Mouse (Mus musculus) hematopoietic stem cell, adult 5-6 weeks (primary cell): ENCODE data around the gene Rela. TPM values are rescaled to one million over a fixed set of nuclear protein-coding genes. Genes with fewer than 3 reads are reported as not detected.

Experiments used
- ATAC-seq, 2 experiments: fragments of 125-278 bp in 1 of 2; replicated peaks in 1 of 2; 2 replicates each; pipeline ENCODE4 v1.8.0; 2016 to 2017; ENCODE audit warnings: inconsistent platforms in 2 of 2, mild to moderate bottlenecking in 2 of 2, moderate number of reproducible peaks in 2 of 2, low read depth in 1 of 2, moderate TSS enrichment in 1 of 2; ENCODE audit not compliant: low FRiP score in 2 of 2, poor library complexity in 2 of 2, severe bottlenecking in 2 of 2, insufficient read depth in 1 of 2, low TSS enrichment in 1 of 2
- total RNA-seq: library from RNA; stranded (forward); fragments of 172-1452, 232-1000 nt; gene quantifications from 2 replicates; pipeline ENCODE4 v1.2.3, GENCODE M21; 2017

Gene Rela
- total RNA-seq, 1 experiment from 2014 or later, result 74.6 TPM

DNA sequence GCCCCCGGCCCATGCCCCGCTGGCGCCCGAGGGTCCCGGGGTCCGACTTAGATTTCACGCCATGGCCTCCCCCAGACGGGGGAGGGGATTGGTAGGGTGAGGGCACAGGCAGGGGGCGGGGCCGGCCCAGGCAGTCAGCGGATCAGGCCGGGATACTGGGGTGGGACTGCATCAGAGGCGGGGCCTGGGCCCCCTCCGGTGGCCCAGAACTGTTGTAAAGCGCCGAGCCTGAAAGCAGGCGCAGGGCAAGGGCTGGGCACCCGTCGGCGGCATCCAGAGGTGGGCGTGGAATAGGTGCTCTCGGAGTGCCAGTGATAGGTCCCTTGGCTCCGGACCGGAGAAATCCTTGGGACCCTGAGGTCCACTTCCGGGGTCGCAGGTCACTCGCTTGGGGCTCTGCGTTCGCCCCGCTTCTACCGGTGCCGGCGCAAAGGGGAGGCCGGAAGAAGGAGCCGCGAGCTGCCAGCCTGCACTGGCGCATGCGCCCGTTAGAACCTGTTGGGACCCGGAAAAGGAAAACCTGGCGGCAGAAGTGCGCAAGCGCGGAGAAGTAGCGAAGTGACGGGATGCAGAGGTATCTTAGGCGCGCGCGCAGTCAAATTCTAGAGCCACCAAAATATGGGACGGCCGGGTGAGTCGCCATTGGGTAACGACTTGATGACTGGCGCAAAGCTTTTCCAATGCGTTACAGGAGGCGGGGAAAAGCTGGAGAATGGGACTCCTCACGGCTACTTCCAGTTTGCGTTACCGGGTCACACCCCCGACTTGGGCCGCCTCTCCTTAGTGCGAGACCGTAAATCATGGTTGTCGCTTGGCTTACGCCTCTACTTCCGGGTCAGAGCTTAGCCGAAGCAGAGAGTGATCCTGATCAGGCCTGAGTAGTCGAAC is 51.2 kb downstream of the Rela start, which contains the start of the genes Map3k11 and Pcnx3:
Gene Map3k11 (plus strand): TSS at position 543 of the 888 bp plus-strand sequence.
Gene Pcnx3 (minus strand): TSS at position 709 of the 888 bp plus-strand sequence.
- peak; percentile 73 to 75 for ATAC-seq

DNA sequence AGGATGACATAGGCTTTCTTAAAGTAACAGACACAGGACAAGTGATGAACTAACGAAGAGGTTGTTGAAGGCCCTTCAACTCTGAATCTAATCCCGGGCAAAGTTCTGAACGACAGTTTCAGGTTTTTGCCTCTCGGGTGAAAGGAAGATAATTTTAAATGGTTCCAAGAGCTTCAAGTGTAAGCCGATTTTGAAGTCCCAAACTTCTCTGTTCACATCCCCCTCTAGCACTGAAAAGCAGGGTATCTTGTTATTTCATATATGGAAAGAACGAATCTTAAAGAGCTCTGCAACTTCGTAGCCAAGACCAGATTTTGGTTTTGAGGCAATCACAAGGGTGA is 51.8 kb downstream of the Rela start:
- ATAC-seq, result no peak

DNA sequence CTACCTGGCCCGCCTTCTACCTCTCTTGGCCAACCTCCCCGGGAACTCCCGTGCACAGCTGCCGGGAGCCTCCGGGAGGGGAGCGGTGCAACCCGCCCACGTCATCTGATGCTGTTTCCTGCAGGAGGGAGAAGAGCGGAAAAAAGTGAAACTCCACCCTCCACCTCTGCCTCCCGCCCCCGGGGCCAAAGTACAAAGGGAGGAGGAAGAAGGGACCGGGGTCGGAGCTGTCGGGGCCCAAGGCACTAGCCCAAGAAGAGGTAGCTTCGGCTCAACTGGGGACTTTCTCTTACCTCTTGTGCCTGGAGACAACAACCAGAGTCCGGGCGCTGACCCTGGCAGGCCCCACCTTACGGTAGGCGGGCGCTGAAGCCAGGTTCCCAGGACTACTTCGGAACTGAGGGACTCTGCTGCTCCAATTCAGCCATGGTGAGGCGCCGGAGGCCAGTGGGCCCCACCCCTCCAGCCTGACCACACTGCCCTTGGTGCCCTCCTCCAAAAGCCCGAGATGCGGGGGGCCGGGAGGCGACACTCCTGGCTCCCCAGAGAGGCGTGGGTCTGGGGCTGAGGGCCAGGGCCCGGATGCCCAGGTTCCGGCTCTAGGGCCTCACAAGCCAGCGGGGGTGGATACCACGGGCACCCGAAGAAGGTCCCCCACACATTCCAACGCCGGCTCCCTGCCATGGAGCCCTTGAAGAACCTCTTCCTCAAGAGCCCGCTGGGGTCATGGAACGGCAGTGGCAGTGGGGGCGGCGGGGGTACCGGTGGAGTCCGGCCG is 52.5 kb downstream of the Rela start:
- ATAC-seq, result peak; percentile 70 to 72

DNA sequence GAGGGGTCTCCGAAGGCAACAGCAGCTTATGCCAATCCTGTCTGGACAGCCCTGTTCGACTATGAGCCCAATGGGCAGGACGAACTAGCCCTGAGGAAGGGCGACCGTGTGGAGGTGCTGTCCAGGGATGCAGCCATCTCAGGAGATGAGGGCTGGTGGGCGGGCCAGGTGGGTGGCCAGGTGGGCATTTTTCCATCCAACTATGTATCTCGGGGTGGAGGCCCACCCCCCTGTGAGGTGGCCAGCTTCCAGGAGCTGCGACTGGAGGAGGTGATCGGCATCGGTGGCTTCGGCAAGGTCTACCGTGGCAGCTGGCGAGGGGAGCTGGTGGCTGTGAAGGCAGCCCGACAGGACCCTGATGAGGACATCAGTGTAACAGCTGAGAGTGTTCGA is 53.1 kb downstream of the Rela start:
- ATAC-seq, result no peak

DNA sequence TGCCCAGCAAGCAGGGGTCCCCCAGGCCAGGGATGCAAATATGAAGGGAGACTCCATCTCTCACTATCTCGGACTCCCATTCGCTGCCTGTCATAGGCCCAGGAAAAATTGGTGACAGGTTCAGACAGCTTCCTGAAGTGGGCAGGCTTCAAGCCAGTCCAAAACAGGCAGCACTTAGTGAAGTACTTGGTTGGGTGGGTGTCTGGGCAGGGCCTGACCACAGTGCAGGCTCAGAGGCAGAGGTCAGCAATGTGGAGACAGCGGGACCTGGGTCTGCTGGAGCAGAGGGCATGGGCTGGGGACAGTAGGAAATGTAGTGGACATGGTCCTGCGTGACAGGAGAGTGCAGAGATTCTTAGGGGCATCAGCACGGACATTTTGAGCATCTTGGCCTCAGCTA is 54.3 kb downstream of the Rela start:
- ATAC-seq, result no peak

DNA sequence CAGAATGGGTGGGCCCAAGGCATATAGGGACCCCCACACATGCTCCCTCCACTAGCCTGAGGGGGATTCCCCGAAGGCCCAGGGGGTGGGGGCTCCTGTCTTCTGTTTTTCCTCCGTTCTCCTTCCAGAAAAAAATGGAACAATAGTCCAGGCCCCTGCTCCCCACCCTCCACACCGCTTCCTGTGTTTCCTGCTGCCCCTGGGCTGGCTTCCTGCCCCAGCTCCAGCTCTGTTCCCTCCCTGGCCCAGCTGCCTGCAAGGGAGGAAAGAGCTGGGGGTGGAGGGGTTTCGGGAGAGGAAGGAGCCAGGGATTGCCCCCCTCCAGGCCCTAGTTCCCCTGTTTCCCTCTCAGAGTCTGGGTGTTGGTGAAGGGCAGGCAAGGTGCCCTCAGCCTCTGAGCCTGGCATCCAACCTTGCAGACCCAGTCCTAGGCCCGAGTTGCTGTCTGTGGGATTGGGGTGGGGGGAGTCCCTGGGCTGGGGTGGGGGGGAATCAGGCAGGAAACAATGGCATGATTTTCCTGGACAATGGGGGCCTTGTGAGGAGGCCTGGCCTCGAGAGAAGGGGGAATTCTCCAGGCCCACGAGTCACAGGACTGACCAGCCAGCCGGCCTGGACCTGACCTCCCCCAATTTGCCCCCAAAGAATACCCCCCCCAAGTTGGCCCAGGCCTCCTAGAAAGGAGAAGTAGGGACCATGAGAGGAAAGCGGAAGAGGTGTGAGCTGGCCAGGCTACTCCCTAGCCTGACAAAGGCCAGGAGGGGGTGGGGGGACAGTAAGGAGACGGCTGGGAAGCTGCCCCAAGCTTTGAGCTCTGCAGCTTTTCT is 55.0 kb downstream of the Rela start:
- no peak for ATAC-seq

DNA sequence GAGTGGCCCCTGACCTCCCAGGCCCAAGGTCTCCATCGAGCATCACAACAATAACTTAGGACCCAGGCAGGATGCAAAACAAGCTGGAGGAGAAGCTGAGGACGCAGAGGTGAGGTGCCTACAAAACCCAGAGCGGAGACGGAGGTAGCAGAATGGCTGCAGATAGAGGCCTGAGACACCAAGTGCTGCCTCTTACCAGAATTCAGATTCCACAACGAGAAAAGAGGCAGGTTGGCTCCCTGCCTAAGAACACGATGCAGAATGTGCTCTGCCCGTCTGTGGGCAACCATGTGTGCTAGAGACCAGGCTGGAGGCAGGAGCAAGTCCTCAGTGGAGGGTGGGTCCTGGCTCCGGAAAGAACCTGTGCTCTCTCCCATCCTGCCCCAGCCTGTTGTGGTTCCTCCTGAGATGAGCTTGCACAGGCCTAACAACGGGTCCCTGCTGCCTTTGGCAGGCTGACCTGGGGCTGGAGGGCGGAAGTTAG is 55.7 kb downstream of the Rela start:
- no peak for ATAC-seq

DNA sequence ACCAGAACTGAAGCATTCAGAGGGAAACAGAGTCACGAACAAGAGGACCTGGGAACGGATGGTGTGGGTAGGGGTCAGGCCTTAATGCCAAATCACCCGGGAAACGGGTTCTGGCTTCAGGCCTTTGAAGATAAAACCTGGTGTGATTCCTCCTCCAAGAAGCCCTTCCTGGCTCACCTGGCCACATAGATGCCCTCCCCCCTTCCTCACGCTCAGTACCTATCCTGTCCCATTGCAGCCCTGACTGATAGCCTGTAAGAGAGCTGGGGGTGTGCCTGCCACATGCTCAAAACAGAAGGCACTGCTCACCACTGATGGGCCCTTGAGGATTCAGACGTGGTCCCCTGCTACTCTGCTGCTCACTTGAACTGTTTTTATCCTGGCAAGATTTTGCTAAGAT is 56.5 kb downstream of the Rela start:
- no peak for ATAC-seq

DNA sequence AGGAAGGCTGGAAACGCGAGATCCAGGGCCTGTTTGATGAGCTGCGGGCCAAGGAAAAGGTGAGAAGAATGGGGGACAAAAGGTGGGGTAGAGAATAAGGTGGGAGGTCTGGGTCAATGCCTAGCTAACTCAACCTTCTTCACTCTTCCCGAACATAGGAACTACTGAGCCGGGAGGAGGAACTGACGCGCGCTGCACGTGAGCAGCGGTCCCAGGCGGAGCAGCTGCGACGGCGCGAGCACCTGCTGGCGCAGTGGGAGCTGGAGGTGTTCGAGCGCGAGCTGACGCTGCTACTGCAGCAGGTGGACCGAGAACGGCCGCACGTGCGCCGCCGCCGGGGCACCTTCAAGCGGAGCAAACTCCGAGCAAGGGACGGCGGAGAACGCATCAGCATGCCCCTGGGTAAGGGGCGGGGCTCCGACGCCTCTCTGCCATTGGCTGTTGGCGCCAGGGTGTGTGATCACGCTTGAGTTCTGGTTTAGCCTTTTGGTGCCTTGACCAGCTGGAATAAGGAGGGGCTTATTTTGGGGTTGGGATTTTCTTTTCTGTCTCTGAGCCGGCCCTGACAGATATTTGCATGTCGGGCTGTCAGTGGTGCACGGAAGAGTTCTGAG is 58.7 kb downstream of the Rela start:
- no peak for ATAC-seq

Other genes starting within 250 kb of the Rela start
- 75.2 and 88.4 TPM in 2 replicates for gene Sart1, start 248.8 kb upstream of the Rela start, total RNA-seq
- 0.30 TPM in 1 of 2 replicates, not detected in the other for gene Tsga10ip, start 235.0 kb upstream of the Rela start, total RNA-seq
- 107 and 122 TPM in 2 replicates for gene Drap1, start 212.5 kb upstream of the Rela start, total RNA-seq
- gene AI837181, start 212.3 kb upstream of the Rela start, total RNA-seq, result 14.3 and 15.6 TPM in 2 replicates
- 1.3 and 4.2 TPM in 2 replicates for gene Fosl1, start 189.9 kb upstream of the Rela start, total RNA-seq
- gene Ccdc85b, start 179.6 kb upstream of the Rela start, total RNA-seq, result 2.3 and 4.1 TPM in 2 replicates
- gene Fibp, start 176.9 kb upstream of the Rela start, total RNA-seq, result 128 and 159 TPM in 2 replicates
- gene Ctsw, start 169.0 kb upstream of the Rela start, total RNA-seq, result 8.1 and 20.7 TPM in 2 replicates
- 1.2 TPM in 1 of 2 replicates, not detected in the other for gene Efemp2, start 163.5 kb upstream of the Rela start, total RNA-seq
- 7.9 and 12.0 TPM in 2 replicates for gene Mus81, start 149.1 kb upstream of the Rela start, total RNA-seq
- 878 and 953 TPM in 2 replicates for gene Cfl1, start 147.0 kb upstream of the Rela start, total RNA-seq
- 0.69 and 2.8 TPM in 2 replicates for gene 1700020D05Rik, start 133.7 kb upstream of the Rela start, total RNA-seq
- gene Snx32, start 126.9 kb upstream of the Rela start, total RNA-seq, result 3.2 and 4.4 TPM in 2 replicates
- gene Ovol1, start 76.8 kb upstream of the Rela start, total RNA-seq, result not detected in 2 replicates
- gene Ap5b1, start 69.5 kb upstream of the Rela start, total RNA-seq, result 6.5 and 6.8 TPM in 2 replicates
- gene Rnaseh2c, start 35.6 kb upstream of the Rela start, total RNA-seq, result 47.9 and 73.0 TPM in 2 replicates
- gene Kat5, start 27.2 kb upstream of the Rela start, total RNA-seq, result 67.9 and 88.5 TPM in 2 replicates
- 33.0 and 33.8 TPM in 2 replicates for gene Sipa1, start 26.2 kb downstream of the Rela start, total RNA-seq
- gene Map3k11, start 51.3 kb downstream of the Rela start, total RNA-seq, result 23.9 and 34.3 TPM in 2 replicates
- 21.0 and 21.2 TPM in 2 replicates for gene Pcnx3, start 51.4 kb downstream of the Rela start, total RNA-seq
- 0.75 TPM in 1 of 2 replicates, not detected in the other for gene Kcnk7, start 66.9 kb downstream of the Rela start, total RNA-seq
- gene Ehbp1l1, start 88.8 kb downstream of the Rela start, total RNA-seq, result 29.5 and 51.2 TPM in 2 replicates
- 22.8 and 27.0 TPM in 2 replicates for gene Fam89b, start 92.2 kb downstream of the Rela start, total RNA-seq
- 23.5 and 46.0 TPM in 2 replicates for gene Ltbp3, start 103.4 kb downstream of the Rela start, total RNA-seq
- gene Scyl1, start 133.9 kb downstream of the Rela start, total RNA-seq, result 22.5 and 30.9 TPM in 2 replicates
- 26.4 and 31.8 TPM in 2 replicates for gene Frmd8, start 237.8 kb downstream of the Rela start, total RNA-seq
- 48.1 and 60.3 TPM in 2 replicates for gene Slc25a45, start 240.3 kb downstream of the Rela start, total RNA-seq